Mouse (Mus musculus) forebrain, embryonic 11.5 days (tissue): ENCODE data around the gene Lrch1. TPM values are rescaled to one million over a fixed set of nuclear protein-coding genes. Genes with fewer than 3 reads are reported as not detected.

Source experiments
- ATAC-seq: fragments of 200-750 bp; cut with Nextera tagmentation; replicated peaks from 2 replicates; pipeline ENCODE4 v1.8.0; 2017; ENCODE audit warnings: moderate TSS enrichment; ENCODE audit not compliant: low FRiP score
- DNase-seq: peaks from one replicate; pipeline ENCODE4 v3.0.0-alpha.2; 2017; ENCODE audit warnings: low spot score
- H3K27ac ChIP-seq: fragments of 300-500 bp; sonication (generic); 2 replicates; pipeline ENCODE4 v1.5.1; 2014; ENCODE audit warnings: low read depth, low read length
- H3K27me3 ChIP-seq: fragments of 300-500 bp; sonication (generic); 2 replicates; pipeline ENCODE4 v1.6.1; 2014; ENCODE audit warnings: mild to moderate bottlenecking, low read length, mixed read lengths; ENCODE audit not compliant: control insufficient read depth, insufficient read depth
- H3K36me3 ChIP-seq: fragments of 300-500 bp; sonication (generic); 2 replicates; pipeline ENCODE4 v1.6.1; 2014; ENCODE audit warnings: mild to moderate bottlenecking, low read length, moderate library complexity, mixed read lengths; ENCODE audit not compliant: control insufficient read depth, insufficient read depth
- H3K4me1 ChIP-seq: fragments of 300-500 bp; sonication (generic); replicated peaks from 2 replicates; pipeline ENCODE4 v1.6.1; 2014; ENCODE audit warnings: low read length, mixed read lengths; ENCODE audit not compliant: control insufficient read depth, insufficient read depth
- H3K4me2 ChIP-seq: fragments of 300-500 bp; sonication (generic); 2 replicates; pipeline ENCODE4 v1.6.1; 2014; ENCODE audit warnings: low read depth, mild to moderate bottlenecking, low read length, moderate library complexity, mixed read lengths; ENCODE audit not compliant: severe bottlenecking
- H3K4me3 ChIP-seq: fragments of 300-500 bp; sonication (generic); 2 replicates; pipeline ENCODE4 v1.5.1; 2014; ENCODE audit warnings: low read depth, low read length
- H3K9ac ChIP-seq: fragments of 300-500 bp; sonication (generic); 2 replicates; pipeline ENCODE4 v1.6.1; 2014; ENCODE audit warnings: low read length
- H3K9me3 ChIP-seq: fragments of 300-500 bp; sonication (generic); 2 replicates; pipeline ENCODE4 v1.6.1; 2016; ENCODE audit warnings: low read length, mixed read lengths; ENCODE audit not compliant: control insufficient read depth
- WGBS: fragments of 180-500 bp; shearing (Covaris S2); extraction: QIAGEN DNeasy Blood & Tissue Kit; methylation state at CpG from one replicate; pipeline ENCODE4 v1.1.7; 2014; 5-methylcytosine and 5-hydroxymethylcytosine counted together
- polyA plus RNA-seq: library from polyadenylated mRNA; unstranded; fragments of >200 nt; fragmentation: Nextera tagmentation; extraction: Ambion mirVana; gene quantifications from 2 replicates; pipeline ENCODE4 v1.2.1, GENCODE M21; 2014

Gene Lrch1
- polyA plus RNA-seq, 1 experiment from 2014 or later: 8.5 TPM

DNA sequence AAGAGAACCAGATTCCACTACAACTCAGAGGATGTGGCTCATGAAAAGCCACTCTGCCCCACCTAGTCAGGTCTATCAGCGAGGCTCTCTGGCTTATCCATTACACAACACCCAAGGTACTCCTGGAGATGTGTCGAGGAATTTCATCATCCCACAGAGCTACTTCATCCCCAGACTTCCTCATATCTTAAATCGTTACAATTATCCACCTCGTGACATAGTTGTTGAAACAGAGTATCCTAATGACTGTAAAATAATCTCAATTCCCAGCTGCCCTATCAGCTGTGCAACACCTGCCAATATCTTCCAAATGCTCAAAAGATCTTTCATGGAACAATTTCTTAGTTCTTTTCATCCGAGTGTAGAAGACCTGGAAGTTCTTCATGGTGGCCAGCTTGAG, 35.4 kb upstream of the Lrch1 start:
- no peaks in the 10 kb centered on the region for H3K9me3 ChIP-seq
- H3K27ac ChIP-seq: no peak overlapping the region
- H3K27me3 ChIP-seq: no peaks in the 10 kb centered on the region
- no peaks in the 10 kb centered on the region for H3K36me3 ChIP-seq
- DNase-seq (no peak), ATAC-seq (no peak)
- H3K9ac ChIP-seq: no peak overlapping the region
- H3K4me1 ChIP-seq: no peaks in the 10 kb centered on the region
- no peak overlapping the region for H3K4me3 ChIP-seq
- H3K4me2 ChIP-seq: no peak overlapping the region
- WGBS: 89% methylated on average over 5 of the region's 5 CpGs

DNA sequence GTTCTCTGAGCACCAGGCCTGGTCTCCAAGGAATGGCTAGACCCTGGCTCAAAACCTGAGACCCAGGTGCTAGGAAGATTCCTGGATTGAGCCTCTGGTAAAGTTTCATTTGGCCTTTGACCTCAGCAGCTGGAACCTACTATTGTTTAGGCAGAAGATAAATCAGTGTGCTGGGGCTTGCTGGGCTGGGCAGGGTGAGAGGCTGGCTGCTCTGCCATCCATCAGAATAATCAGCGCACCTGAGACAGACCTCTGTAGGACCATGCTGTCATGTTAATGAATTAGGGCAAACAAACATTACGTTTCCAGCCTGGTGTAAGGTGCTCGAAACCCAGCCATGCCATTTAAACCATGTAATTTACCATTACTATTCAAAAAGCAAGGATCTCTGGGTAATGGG, 33.3 kb upstream of the Lrch1 start:
- DNase-seq (no peak), ATAC-seq (no peak)
- 67% methylated on average over 3 of the region's 3 CpGs for WGBS

DNA sequence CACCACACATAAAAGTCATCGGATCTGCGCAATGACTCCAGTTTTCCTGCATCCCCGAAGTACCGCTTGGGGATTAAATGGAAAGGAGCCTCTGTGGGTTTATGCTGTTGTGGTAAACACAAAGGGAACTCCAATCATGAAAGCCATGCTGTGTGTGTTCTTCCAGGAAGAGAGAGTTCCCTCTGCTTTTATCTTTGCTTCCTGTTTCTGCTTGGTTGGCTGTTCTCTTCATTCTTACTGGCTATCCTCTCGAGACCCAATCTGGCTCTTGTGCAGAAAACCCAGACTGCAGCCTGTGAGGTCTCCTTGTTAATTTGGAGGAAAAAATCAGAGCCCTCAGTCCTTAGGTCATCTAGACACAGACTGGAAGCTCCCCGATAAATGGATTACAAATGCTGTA, 29.3 kb upstream of the Lrch1 start:
- H3K4me2 ChIP-seq: no peak overlapping the region
- ATAC-seq: no peak
- DNase-seq: no peak

More for the DNA sequence above, 33.3 kb upstream of the Lrch1 start:
- H3K4me2 ChIP-seq: no peak overlapping the region
- no peak overlapping the region for H3K9ac ChIP-seq
- no peak overlapping the region for H3K27ac ChIP-seq
- H3K4me3 ChIP-seq: no peak overlapping the region
- H3K36me3 ChIP-seq: no peaks in the 10 kb centered on the region
- H3K27me3 ChIP-seq: no peaks in the 10 kb centered on the region
- no peaks in the 10 kb centered on the region for H3K4me1 ChIP-seq
- H3K9me3 ChIP-seq: no peaks in the 10 kb centered on the region

DNA sequence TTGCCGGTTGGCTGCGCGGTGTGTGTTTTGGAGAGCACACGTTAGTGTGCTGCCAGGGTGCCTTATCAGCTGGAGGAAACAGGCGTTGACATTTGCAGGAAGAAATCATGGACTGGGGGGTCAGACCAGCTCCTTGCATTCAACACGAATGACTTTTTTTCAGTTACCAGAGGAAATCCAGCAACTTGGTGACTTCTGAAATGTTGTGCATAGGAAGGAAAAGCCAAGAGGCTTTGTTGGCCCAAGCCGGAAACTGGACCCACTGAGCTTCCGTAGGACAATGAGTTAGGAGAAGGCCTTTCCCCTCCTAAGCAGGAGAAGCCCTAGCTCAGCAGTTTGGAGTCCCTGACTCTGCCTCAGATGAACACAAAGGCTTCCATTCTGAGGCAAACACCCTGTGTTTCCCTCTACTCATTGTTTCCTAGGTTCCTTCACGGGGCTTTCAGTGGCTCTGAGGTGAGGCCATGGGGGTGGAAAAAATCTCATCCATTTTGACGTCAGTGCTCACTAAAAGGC, 26.5 kb upstream of the Lrch1 start:
- no peak for ATAC-seq
- Histone ChIP-seq H3K4me3 (no peak overlapping the region), H3K27ac (no peak overlapping the region), H3K9me3 (no peaks in the 10 kb centered on the region), H3K4me1 (no peaks in the 10 kb centered on the region), H3K27me3 (no peaks in the 10 kb centered on the region), H3K36me3 (no peaks in the 10 kb centered on the region), H3K4me2 (no peak overlapping the region), H3K9ac (no peak overlapping the region)
- DNase-seq: no peak
- WGBS: 78% methylated on average over 10 of the region's 10 CpGs

More for the DNA sequence above, 29.3 kb upstream of the Lrch1 start:
- Histone ChIP-seq H3K4me3 (no peak overlapping the region), H3K9ac (no peak overlapping the region), H3K27ac (no peak overlapping the region), H3K9me3 (no peaks in the 10 kb centered on the region), H3K36me3 (no peaks in the 10 kb centered on the region), H3K4me1 (no peaks in the 10 kb centered on the region), H3K27me3 (no peaks in the 10 kb centered on the region)
- WGBS: 78% methylated on average over 6 of the region's 6 CpGs

DNA sequence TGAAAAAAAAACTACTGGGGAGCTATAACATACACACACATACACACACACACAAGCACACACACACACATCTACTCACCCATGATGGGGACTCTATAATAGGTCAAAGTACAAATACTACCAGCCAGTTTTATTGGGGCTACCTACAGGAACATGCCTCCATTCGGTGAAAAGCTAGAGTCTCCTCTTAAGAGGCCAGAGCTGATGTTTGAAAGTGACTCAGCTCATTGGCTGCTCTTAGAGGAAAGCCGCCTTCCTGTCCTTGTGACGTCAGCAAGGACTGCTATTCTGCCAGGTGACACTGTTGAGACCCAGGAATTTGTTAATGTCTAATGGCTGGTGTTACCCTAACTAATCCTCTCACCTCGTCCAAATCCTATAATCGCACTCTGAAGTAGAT, 25.0 kb upstream of the Lrch1 start:
- Histone ChIP-seq H3K36me3 (no peaks in the 10 kb centered on the region), H3K9me3 (no peaks in the 10 kb centered on the region), H3K4me1 (no peaks in the 10 kb centered on the region), H3K4me3 (no peak overlapping the region), H3K9ac (no peak overlapping the region), H3K27ac (no peak overlapping the region), H3K27me3 (no peaks in the 10 kb centered on the region), H3K4me2 (no peak overlapping the region)
- 82% methylated on average over 5 of the region's 5 CpGs for WGBS
- no peak for DNase-seq
- ATAC-seq: no peak

DNA sequence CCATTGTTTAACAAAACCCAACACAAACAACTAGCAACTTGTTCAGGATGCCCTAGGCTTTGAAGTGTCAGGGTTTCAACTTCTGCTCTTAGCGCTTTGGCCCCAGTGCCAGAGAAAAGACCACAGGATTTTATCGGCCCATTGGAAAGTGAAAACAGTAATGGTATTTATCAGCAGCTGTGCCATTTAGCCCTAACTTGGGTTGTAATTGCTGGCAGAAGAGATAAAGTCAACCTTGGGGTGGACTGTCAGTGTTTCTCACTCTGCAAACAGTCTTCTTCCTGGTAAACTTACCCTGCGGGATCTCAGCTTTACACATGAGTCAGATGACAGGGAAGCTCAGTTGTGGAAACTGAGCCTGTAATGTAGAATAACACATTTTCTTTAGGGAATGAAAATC, 24.5 kb upstream of the Lrch1 start:
- H3K27ac ChIP-seq: no peak overlapping the region
- no peak overlapping the region for H3K4me3 ChIP-seq
- no peak overlapping the region for H3K9ac ChIP-seq
- no peaks in the 10 kb centered on the region for H3K27me3 ChIP-seq
- H3K4me2 ChIP-seq: no peak overlapping the region
- ATAC-seq: no peak
- H3K9me3 ChIP-seq: no peaks in the 10 kb centered on the region
- no peaks in the 10 kb centered on the region for H3K36me3 ChIP-seq
- WGBS: 79% methylated on average over 3 of the region's 3 CpGs
- no peaks in the 10 kb centered on the region for H3K4me1 ChIP-seq
- no peak for DNase-seq

DNA sequence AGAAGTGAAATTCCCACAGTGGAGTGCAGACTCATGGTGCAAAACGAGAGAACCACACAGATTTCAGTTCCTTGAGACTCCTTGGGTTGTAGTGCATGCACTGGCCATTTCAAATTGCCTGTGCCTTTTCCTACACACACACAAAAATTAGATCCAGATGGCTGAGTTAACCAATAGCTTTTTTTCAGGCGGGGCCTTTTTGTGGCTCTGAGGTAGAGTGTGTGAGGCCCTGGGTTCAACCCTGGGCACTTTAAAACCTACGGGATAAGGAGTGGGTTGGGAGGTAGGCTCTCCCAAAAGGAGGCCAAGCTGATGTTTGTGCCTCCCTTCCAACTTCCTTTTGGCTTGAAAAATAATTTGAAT, 15.7 kb upstream of the Lrch1 start:
- DNase-seq (no peak), ATAC-seq (no peak)
- Histone ChIP-seq H3K36me3 (no peaks in the 10 kb centered on the region), H3K4me2 (no peak overlapping the region), H3K27me3 (no peaks in the 10 kb centered on the region), H3K9ac (no peak overlapping the region), H3K9me3 (no peaks in the 10 kb centered on the region), H3K4me1 (no peaks in the 10 kb centered on the region), H3K4me3 (no peak overlapping the region), H3K27ac (no peak overlapping the region)
- 65% methylated on average over 3 of the region's 3 CpGs for WGBS

DNA sequence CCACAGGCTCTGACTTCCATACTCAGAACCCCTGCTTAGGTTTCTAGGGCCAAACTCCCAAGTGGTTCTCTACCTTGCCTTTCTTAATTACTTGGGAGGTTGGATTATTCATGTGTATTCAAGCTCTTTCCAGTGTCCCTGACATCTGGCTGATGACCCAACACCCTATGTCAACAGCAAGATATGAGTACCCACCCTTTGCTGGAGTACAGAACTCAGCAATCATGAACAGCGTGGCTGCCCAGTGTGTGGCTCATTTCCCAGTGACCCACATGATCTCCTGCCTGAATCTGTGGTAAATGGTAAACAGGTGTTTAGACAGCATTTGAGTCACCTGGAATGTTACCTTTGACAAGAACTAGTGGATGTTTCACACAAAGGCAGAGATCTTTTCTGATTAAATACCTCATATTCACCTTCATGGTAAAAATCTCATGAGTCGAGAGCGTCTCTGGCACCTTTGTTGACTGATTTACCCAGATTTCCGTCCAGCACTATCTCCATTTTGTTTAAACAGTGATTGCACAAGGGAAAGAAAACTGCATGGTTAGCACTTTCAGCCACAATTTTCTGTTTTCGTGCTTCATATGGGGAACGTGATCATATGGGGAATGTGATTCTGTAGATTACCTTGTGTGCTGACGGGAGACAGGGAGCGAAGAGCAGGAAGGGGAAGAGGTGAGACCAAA, 15.2 kb upstream of the Lrch1 start:
- ATAC-seq: no peak
- Histone ChIP-seq H3K9me3 (no peaks in the 10 kb centered on the region), H3K4me3 (no peak overlapping the region), H3K4me2 (no peak overlapping the region), H3K9ac (no peak overlapping the region), H3K27me3 (no peaks in the 10 kb centered on the region), H3K27ac (no peak overlapping the region), H3K36me3 (no peaks in the 10 kb centered on the region), H3K4me1 (no peaks in the 10 kb centered on the region)
- 89% methylated on average over 8 of the region's 8 CpGs for WGBS
- DNase-seq: no peak

DNA sequence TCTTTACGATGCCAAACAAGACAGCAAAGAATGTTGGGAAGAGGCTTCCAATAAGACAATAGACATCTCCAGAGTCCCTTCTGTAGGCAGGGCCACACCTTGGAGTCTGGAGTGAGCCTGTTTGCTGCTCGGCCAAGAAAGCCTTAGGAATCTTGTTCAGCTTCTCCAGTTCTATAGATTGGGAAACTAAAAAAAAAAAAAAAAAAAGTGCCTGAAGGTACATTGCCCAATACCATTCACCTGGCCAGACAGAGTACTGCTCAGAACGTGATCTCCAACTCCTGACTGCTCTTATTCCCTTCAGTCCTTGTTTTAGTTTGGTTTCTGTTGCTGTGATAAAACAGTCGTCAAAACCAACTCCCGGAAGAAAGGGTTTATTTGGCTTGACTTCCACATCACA, 12.9 kb upstream of the Lrch1 start:
- H3K4me1 ChIP-seq: no peaks in the 10 kb centered on the region
- WGBS: 87% methylated on average over 5 of the region's 5 CpGs
- H3K27me3 ChIP-seq: no peaks in the 10 kb centered on the region
- no peak overlapping the region for H3K4me2 ChIP-seq
- H3K9ac ChIP-seq: no peak overlapping the region
- no peak for DNase-seq
- H3K27ac ChIP-seq: no peak overlapping the region
- no peak for ATAC-seq
- H3K9me3 ChIP-seq: no peaks in the 10 kb centered on the region
- H3K4me3 ChIP-seq: no peak overlapping the region
- no peaks in the 10 kb centered on the region for H3K36me3 ChIP-seq
